Mouse (Mus musculus): ENCODE results near the gene Auts2. TPM values are rescaled to one million over a fixed set of nuclear protein-coding genes. Genes with fewer than 3 reads are reported as not detected.

The Auts2 gene
- total and polyA plus RNA-seq, 3 experiments: 16.9 to 35.7 (median 28.1) TPM

GRCm38 (mm10) chr5:132352437-132352836, 190.7 kb downstream of the Auts2 start:
- Histone ChIP-seq H3K9ac (ENCODE audit: low read depth, low read length) (no peak overlapping the region), H3K27me3 (ENCODE audit: control insufficient read depth, insufficient read depth, low read length) (no peaks in the 10 kb centered on the region), H3K79me2 (replicated peaks; ENCODE audit: control insufficient read depth, insufficient read depth, low read length) (no peaks in the 10 kb centered on the region), H3K4me1 (ENCODE audit: control insufficient read depth, insufficient read depth, low read length) (peaks cover 2% of the 10 kb centered on the region; the same call in 1 of the 2 replicates), H3K27ac (no peak overlapping the region), H3K36me3 (ENCODE audit: control insufficient read depth, insufficient read depth, low read length) (peaks cover 2% of the 10 kb centered on the region), H3K4me3 (no peak overlapping the region)
- DNase-seq: no peak
- TF ChIP-seq CTCF (IDR thresholded peaks at IDR 0.05) (no peak), POLR2A (IDR thresholded peaks at IDR 0.05; ENCODE audit: insufficient read depth, low read depth, low read length) (no peak)
- intact Hi-C loops (cut with DNase I): no loop called here
- WGBS: 17% methylated on average over 1 of the region's 1 CpGs

- Histone ChIP-seq H3K36me3 (ENCODE audit: control insufficient read depth, insufficient read depth, low read length) (peaks cover 2% of the 10 kb centered on the region), H3K9ac (ENCODE audit: low read depth, low read length) (no peak overlapping the region), H3K4me3 (no peak overlapping the region), H3K27me3 (ENCODE audit: control insufficient read depth, insufficient read depth, low read length) (no peaks in the 10 kb centered on the region), H3K79me2 (replicated peaks; ENCODE audit: control insufficient read depth, insufficient read depth, low read length) (no peaks in the 10 kb centered on the region), H3K27ac (no peak overlapping the region), H3K4me1 (ENCODE audit: control insufficient read depth, insufficient read depth, low read length) (peaks cover 2% of the 10 kb centered on the region; the same call in 1 of the 2 replicates)
- intact Hi-C loops (cut with DNase I): no loop called here
- TF ChIP-seq EP300 (IDR thresholded peaks at IDR 0.05; ENCODE audit: insufficient read depth, low read depth, low read length): no peak
- no peak for TF ChIP-seq POLR2A (IDR thresholded peaks at IDR 0.05; ENCODE audit: insufficient read depth, low read depth, low read length)
- no peak for TF ChIP-seq CTCF (IDR thresholded peaks at IDR 0.05)
- no peak for DNase-seq
Measured at GRCm38 (mm10) chr5:132351139-132351538, 192.0 kb downstream of the Auts2 start.

- intact Hi-C loops (cut with DNase I): no loop called here
- no peak overlapping the region for H3K27ac ChIP-seq
- H3K79me2 ChIP-seq (replicated peaks; ENCODE audit: control insufficient read depth, insufficient read depth, low read length): no peaks in the 10 kb centered on the region; the same call in 1 of the 2 replicates
- H3K27me3 ChIP-seq (ENCODE audit: control insufficient read depth, insufficient read depth, low read length): no peaks in the 10 kb centered on the region
- H3K9ac ChIP-seq (ENCODE audit: low read depth, low read length): no peak overlapping the region
- TF ChIP-seq EP300 (IDR thresholded peaks at IDR 0.05; ENCODE audit: insufficient read depth, low read depth, low read length) (no peak), CTCF (IDR thresholded peaks at IDR 0.05) (no peak), POLR2A (IDR thresholded peaks at IDR 0.05; ENCODE audit: insufficient read depth, low read depth, low read length) (no peak)
- H3K4me1 ChIP-seq (ENCODE audit: control insufficient read depth, insufficient read depth, low read length): peaks cover 1% of the 10 kb centered on the region
- DNase-seq: no peak
- 33% methylated on average over 3 of the region's 3 CpGs for WGBS
- H3K4me3 ChIP-seq: no peak overlapping the region
- no peaks in the 10 kb centered on the region for H3K36me3 ChIP-seq (ENCODE audit: control insufficient read depth, insufficient read depth, low read length)
Measured at GRCm38 (mm10) chr5:132341315-132341714, 201.8 kb downstream of the Auts2 start.

GRCm38 (mm10) chr5:132337677-132338076, 205.5 kb downstream of the Auts2 start:
- DNase-seq: no peak

GRCm38 (mm10) chr5:132335719-132336118, 207.4 kb downstream of the Auts2 start:
- H3K79me2 ChIP-seq (replicated peaks; ENCODE audit: control insufficient read depth, insufficient read depth, low read length): no peaks in the 10 kb centered on the region; the same call in 1 of the 2 replicates
- no peaks in the 10 kb centered on the region for H3K27me3 ChIP-seq (ENCODE audit: control insufficient read depth, insufficient read depth, low read length)
- no peak overlapping the region for H3K27ac ChIP-seq
- no peak overlapping the region for H3K9ac ChIP-seq (ENCODE audit: low read depth, low read length)
- intact Hi-C loops (cut with DNase I): no loop called here
- DNase-seq: no peak
- H3K4me3 ChIP-seq: no peak overlapping the region
- H3K36me3 ChIP-seq (ENCODE audit: control insufficient read depth, insufficient read depth, low read length): peaks cover 2% of the 10 kb centered on the region; the same call in 1 of the 2 replicates
- TF ChIP-seq POLR2A (IDR thresholded peaks at IDR 0.05; ENCODE audit: insufficient read depth, low read depth, low read length): no peak
- no peak for TF ChIP-seq EP300 (IDR thresholded peaks at IDR 0.05; ENCODE audit: insufficient read depth, low read depth, low read length)
- TF ChIP-seq CTCF (IDR thresholded peaks at IDR 0.05): no peak
- peaks cover 7% of the 10 kb centered on the region for H3K4me1 ChIP-seq (ENCODE audit: control insufficient read depth, insufficient read depth, low read length)
- WGBS: 92% methylated on average over 4 of the region's 4 CpGs

More at GRCm38 (mm10) chr5:132337677-132338076, 205.5 kb downstream of the Auts2 start:
- intact Hi-C loops (cut with DNase I): no loop called here
- no peaks in the 10 kb centered on the region; the same call in 1 of the 2 replicates for H3K79me2 ChIP-seq (replicated peaks; ENCODE audit: control insufficient read depth, insufficient read depth, low read length)
- no peak overlapping the region for H3K4me3 ChIP-seq
- H3K9ac ChIP-seq (ENCODE audit: low read depth, low read length): no peak overlapping the region
- 54% methylated on average over 3 of the region's 3 CpGs for WGBS
- no peak overlapping the region for H3K27ac ChIP-seq
- peaks cover 7% of the 10 kb centered on the region for H3K4me1 ChIP-seq (ENCODE audit: control insufficient read depth, insufficient read depth, low read length)
- peaks cover 2% of the 10 kb centered on the region; the same call in 1 of the 2 replicates for H3K36me3 ChIP-seq (ENCODE audit: control insufficient read depth, insufficient read depth, low read length)
- H3K27me3 ChIP-seq (ENCODE audit: control insufficient read depth, insufficient read depth, low read length): no peaks in the 10 kb centered on the region
- TF ChIP-seq CTCF (IDR thresholded peaks at IDR 0.05): no peak
- no peak for TF ChIP-seq EP300 (IDR thresholded peaks at IDR 0.05; ENCODE audit: insufficient read depth, low read depth, low read length)
- TF ChIP-seq POLR2A (IDR thresholded peaks at IDR 0.05; ENCODE audit: insufficient read depth, low read depth, low read length): no peak

GRCm38 (mm10) chr5:132334796-132335195, 208.3 kb downstream of the Auts2 start:
- Histone ChIP-seq H3K4me1 (ENCODE audit: control insufficient read depth, insufficient read depth, low read length) (peaks cover 7% of the 10 kb centered on the region), H3K36me3 (ENCODE audit: control insufficient read depth, insufficient read depth, low read length) (peaks cover 2% of the 10 kb centered on the region; the same call in 1 of the 2 replicates), H3K9ac (ENCODE audit: low read depth, low read length) (no peak overlapping the region), H3K4me3 (no peak overlapping the region), H3K79me2 (replicated peaks; ENCODE audit: control insufficient read depth, insufficient read depth, low read length) (peaks cover 2% of the 10 kb centered on the region; the same call in 1 of the 2 replicates), H3K27me3 (ENCODE audit: control insufficient read depth, insufficient read depth, low read length) (no peaks in the 10 kb centered on the region), H3K27ac (no peak overlapping the region)
- intact Hi-C loops (cut with DNase I): no loop called here
- DNase-seq: no peak
- TF ChIP-seq EP300 (IDR thresholded peaks at IDR 0.05; ENCODE audit: insufficient read depth, low read depth, low read length): no peak
- no peak for TF ChIP-seq POLR2A (IDR thresholded peaks at IDR 0.05; ENCODE audit: insufficient read depth, low read depth, low read length)
- TF ChIP-seq CTCF (IDR thresholded peaks at IDR 0.05): no peak
- WGBS: 88% methylated on average over 3 of the region's 3 CpGs

All from heart, adult 2 months (tissue).